Mouse (Mus musculus): ENCODE data around the gene Prepl.

GRCm38 (mm10) chr17:85138393-85138792 is 48.4 kb upstream of the Prepl start:
- TF ChIP-seq CTCF (IDR thresholded peaks at IDR 0.05; ENCODE audit: low read depth) (no peak), EP300 (optimal IDR thresholded peaks at IDR 0.05) (no peak)

Measured in stomach, postnatal 0 days (tissue).